22 mouse cellular contexts compared by ENCODE assay signal in genomic region chr6:92304109-92304508, GRCm38 (mm10). TPM values are rescaled to one million over a fixed set of nuclear protein-coding genes. Genes with fewer than 3 reads are reported as not detected.
"Had no signal": no experiment of that assay in that cellular context is flagged by ENCODE, and none has a peak within 500 bp of the region (broad histone marks: within the 10 kb centered on the region; RNA-seq: fewer than 3 reads in every experiment).

No protein-coding gene starts in this region.

- ATAC-seq: midbrain, embryonic 16.5 days had no signal

- H3K4me1 ChIP-seq: midbrain, embryonic 10.5 days; neural tube, embryonic 13.5 days; neural tube, embryonic 15.5 days had no signal

- H3K9ac ChIP-seq: lung, embryonic 14.5 days; neural tube, embryonic 13.5 days; neural tube, embryonic 15.5 days had no signal

- H3K4me2 ChIP-seq: lung, embryonic 14.5 days; neural tube, embryonic 13.5 days; neural tube, embryonic 15.5 days had no signal

- H3K9me3 ChIP-seq: midbrain, embryonic 10.5 days; neural tube, embryonic 13.5 days; neural tube, embryonic 15.5 days had no signal

- H3K36me3 ChIP-seq: midbrain, embryonic 10.5 days; neural tube, embryonic 13.5 days; neural tube, embryonic 15.5 days had no signal

- H3K27ac ChIP-seq: midbrain, embryonic 10.5 days; neural tube, embryonic 13.5 days; neural tube, embryonic 15.5 days had no signal

- H3K27me3 ChIP-seq: neural tube, embryonic 13.5 days; neural tube, embryonic 15.5 days had no signal

- DNase-seq: lung, adult 18-20 months; lung, embryonic 14.5 days; lung, postnatal 10 days; lung, postnatal 4 days; midbrain, embryonic 14.5 days; retina, postnatal 1 day; right cerebral cortex, adult 18-20 months; right cerebral cortex, postnatal 25 days; right cerebral cortex, postnatal 4 days; spleen, adult 18-20 months; thymus, adult 18-20 months; thymus, postnatal 14 days; thymus, postnatal 36 days had no signal

- H3K4me3 ChIP-seq: midbrain, embryonic 10.5 days; myocyte; neural tube, embryonic 13.5 days; neural tube, embryonic 15.5 days had no signal

RNA-seq across cellular contexts. Expression of gene Trh, which starts 59.7 kb away (rescaled TPM):
- total RNA-seq: megakaryocyte, adult 5-6 weeks; megakaryocyte-erythroid progenitor cell, adult 5-6 weeks had no signal
- polyA plus RNA-seq: liver, embryonic 16.5 days; myocyte; small intestine, adult 2 months had no signal
